Mouse (Mus musculus): Measurements from ENCODE around the gene Trim60.

Gene Trim60

GRCm38 (mm10) chr8:64983150-64983897 lies 35.1 kb downstream of the Trim60 start:
- no peak for DNase-seq

- no peak for DNase-seq
Measured at GRCm38 (mm10) chr8:64962836-64963235, 55.5 kb downstream of the Trim60 start.

DNA sequence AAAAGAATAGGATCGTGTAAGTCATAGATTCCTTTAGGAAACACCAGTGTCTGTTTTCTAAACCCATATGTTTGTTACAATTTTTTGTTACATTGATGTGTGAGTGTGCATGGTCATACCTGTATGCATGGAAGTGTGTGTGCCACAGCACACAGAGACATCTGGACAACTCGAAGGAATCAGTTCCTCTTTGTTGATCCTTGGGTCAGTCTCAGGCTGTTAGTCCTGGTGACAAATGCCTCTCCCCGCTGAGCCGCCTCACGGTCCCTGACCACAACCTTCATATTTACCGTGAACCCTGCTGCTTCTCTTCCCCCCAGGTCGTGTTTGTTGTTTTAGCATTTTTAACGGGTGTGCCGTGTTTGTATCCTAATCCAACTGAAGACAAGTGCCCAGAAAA lies 59.4 kb downstream of the Trim60 start:
- DNase-seq = no peak

DNA sequence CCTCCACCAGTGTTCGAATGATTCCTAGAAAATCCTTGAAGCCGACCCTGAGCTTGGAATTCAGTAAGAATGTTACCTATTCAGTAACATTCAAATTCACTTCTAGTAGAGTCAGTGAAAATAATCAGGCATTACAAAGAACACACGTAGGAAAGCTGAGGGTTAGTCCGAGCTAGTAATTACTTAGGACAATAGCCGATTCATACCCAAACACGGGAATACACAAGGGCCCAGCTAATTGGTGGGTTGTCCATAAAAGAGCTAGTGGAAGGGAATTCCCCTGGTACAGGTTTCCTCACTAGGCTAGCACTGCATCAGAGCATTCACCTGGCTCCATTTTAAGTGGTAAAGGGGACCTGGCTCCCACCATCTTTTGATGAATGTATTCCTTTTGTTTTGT lies 66.3 kb downstream of the Trim60 start:
- DNase-seq = no peak
